Mouse (Mus musculus): ENCODE data around the gene Cog7. TPM values are rescaled to one million over a fixed set of nuclear protein-coding genes. Genes with fewer than 3 reads are reported as not detected.

The Cog7 gene
- total and polyA plus RNA-seq, 3 experiments, result 25.7 to 35.8 (median 26.9) TPM

DNA sequence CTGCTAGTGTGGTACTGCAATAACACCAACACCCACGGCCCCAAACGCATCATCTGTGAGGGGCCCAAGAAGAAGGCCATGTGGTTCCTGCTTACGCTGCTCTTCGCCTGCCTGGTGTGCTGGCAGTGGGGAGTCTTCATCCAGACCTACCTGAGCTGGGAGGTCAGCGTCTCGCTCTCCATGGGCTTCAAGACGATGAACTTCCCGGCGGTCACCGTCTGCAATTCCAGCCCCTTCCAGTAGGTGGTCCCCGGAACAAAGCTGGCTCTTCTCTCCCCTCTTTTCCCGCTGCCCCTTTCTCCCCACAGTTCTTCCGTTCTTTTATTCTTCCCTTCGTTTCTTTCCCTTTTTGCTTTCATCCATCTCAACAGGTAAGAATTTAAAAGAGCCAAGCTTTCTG lies 82.2 kb downstream of the Cog7 start:
- DNase-seq, result no peak

DNA sequence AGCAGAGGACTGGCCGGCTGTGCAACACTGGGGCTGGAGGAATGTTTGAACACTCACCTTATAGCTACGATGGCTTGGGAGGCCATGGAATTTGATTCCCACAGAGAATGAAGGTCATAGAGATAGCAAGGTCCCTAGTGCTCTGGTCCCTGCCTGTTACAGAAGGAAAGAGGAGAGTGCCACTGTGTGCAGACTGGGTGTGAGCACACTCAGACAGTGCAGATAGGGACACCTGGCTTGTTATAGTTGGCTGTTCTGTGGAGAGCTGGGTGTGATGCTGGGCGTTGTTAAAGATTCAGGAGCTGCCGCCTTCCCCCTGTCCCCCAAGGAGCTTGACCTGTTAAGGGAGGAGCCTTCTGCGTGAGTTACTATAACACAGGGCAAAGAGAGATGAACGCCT lies 84.8 kb downstream of the Cog7 start:
- no peak for DNase-seq

DNA sequence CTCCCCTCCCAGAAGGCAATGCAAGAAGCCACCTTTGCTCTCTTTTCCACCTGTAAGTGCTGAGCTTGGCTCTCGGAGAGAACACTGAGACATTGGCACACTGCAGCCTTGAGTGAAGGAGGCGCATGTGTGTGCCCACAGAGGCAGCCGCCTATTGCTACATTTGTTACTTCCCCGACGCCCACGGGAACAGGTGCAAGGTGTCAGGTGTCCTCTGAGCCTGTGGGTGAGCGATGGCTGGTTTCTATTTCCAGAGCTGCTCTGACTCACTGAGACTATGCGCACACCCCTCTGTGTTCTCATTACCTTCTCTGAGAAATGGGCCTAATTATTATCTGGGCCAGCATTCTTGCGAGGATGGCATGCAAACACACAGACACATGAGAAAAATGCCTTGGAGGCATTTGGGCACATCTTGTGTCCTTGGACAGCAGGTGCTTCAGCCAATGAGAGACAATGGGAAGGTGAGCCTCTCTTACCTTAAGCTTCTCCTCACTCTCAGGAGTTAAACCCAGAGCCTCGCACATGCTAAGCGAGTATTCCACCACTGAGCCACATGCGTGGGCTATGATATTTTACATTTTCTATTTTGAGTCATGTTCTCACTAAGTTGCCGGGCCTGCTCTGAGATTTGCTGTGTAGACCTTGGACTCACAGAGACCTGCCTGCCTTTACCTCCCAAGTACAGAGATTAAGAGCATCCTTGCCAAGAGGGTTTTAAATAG lies 90.7 kb downstream of the Cog7 start:
- DNase-seq, result no peak

DNA sequence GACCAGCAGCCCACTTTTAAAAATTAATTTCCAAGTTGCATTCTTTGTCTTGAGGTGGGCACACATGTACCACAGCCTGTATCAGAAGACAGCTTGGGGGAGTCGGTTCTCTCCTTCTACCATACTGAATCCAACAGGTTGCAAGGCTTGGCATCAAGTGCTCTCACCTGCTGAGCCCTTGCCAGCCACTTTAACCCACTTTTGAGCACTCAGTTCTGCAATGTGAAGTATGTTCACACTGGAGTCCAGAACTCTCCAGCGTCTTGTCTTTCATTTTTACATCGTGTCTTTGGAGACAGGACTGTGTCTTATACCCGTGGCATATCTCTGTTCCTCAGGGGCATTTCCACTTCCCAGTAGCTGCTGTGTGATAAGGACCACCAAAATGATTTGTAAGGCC lies 101.3 kb downstream of the Cog7 start:
- no peak for DNase-seq

DNA sequence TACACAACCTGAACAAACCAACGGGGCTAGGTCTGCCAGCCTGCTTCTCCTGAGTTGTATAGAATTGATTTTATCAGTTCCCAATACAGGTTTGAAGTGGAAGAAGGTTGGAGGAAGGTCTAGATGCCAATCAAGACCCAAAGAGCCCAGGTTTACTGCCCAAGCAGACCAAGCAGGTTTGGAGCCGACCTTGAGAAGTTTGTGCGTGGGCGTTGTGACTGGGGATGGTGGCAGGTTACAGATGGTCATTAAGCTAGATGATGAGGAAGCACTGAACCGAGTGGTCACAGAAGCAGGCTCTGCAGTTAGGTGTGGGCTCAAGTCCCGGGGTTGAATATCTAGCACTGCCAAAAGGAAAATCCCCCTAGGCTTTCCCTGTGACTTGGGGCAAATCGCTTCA lies 106.7 kb downstream of the Cog7 start:
- DNase-seq, result no peak

- no peak for DNase-seq
Observed at GRCm38 (mm10) chr7:121873998-121874397, 107.5 kb downstream of the Cog7 start.

GRCm38 (mm10) chr7:121871631-121872030 lies 109.9 kb downstream of the Cog7 start:
- no peak for DNase-seq

- no peak for DNase-seq
Observed at GRCm38 (mm10) chr7:121864858-121865585, 116.5 kb downstream of the Cog7 start, which contains the start of gene Scnn1b. Gene Scnn1b (plus strand): TSS chr7:121865038.

DNA sequence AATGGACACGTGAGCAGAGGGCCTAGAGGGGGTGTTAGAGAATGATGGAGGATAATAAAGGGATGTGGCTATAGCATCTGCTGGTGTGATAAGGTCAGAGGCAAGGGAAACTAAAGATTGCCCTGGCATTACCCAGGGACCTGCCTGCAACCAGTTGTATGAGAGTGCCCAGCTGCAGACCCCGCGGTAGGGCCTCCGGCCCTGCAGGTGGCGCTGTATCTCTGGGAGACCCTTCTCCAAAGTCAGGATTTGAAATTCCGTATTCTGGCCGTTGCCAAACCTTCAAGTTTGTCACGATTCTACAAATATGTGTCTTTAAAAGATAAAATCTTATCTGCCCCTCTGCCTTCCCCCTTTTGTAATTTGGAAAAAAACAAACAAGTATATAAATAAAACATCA lies 122.6 kb downstream of the Cog7 start:
- DNase-seq, result no peak

DNA sequence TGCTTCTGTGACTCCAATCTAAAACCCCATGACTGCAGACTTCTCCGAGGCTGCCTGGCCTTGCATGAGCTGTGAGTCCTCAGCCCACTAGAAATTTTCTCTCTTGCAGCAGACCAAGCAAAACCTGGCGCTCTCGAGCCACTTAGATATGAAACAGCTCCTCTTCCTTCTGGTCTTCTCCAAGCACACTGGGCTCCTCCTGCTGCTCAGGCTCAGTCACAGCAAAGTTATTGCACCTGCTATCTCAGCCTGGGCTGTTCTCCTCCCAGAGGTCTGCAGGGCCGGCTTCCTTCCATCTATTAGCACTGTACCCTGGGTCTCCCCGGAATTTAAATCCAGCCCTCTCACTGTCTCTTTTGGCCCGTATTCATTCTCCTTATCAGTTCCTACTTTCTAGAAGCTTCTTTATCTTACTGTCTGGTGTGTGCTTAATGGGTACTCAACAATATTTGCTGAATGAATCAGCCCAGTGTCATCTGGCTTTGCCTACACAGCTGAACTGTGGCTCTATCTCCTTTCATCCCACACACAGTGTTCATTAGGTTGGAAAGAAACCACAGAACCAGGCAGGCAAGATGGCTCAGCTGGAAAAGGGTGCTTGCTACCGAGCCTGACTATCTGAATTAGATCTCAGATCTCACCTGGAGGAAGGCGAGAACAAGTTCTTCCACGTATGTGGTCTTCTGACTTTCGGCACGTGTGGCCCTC lies 124.2 kb downstream of the Cog7 start:
- no peak for DNase-seq

DNA sequence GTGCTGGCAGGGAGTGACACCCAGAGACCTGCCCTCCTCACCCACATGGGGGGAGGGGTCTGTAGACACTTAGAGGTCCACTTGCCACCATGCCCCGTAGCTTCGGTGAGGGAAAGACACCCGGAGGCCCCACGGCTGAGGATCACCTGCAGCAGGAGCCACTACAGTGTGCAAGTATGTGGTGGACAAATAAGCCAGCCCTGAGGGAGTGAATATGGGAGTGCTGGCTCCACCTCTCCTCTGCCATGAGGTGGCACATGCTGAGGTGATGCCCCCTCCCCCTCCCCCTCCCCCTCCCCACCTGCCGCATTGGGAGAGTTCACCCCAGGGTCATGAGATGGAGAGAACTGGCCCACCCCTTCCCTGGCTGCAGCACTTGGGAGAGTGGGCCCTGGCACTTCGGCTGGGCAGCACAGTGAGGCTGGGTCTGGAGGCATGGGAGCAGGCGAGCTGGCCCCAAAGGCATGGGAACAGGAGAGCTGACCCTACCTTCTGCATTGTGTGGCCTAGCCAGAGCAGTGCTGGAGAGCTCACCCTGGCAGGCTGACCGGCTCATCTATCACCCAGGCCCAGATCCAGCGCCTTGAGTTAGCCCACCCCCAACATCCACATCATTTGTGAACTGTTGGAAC lies 132.9 kb downstream of the Cog7 start:
- no peak for DNase-seq

- DNase-seq, result no peak
Observed at GRCm38 (mm10) chr7:121845964-121846363, 135.5 kb downstream of the Cog7 start.

GRCm38 (mm10) chr7:121842234-121842633 lies 139.3 kb downstream of the Cog7 start:
- DNase-seq, result no peak

GRCm38 (mm10) chr7:121840810-121841209 lies 140.7 kb downstream of the Cog7 start:
- DNase-seq, result no peak

DNA sequence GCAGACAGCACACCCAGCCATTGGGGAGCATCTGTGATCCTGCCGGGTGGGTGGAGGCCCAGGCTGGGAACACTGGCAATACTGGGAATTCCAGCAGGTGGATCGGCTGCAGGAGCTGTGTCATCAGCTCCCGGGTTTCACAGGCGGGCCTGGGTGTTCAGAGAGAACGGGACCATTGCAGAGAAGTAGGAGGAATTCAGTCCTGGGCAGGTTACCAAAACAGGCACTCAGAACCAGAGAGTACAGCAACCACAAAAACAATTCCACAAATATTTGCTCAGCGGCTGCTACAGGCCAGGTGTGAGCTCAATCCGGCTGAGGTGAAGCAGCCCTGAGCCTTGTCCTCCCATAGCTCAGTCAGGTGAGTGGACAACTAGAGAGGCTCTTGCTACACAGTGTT lies 144.7 kb downstream of the Cog7 start:
- no peak for DNase-seq

GRCm38 (mm10) chr7:121835392-121835791 lies 146.1 kb downstream of the Cog7 start:
- DNase-seq, result no peak

Other genes with a start within 250 kb of the Cog7 start
- gene Scnn1g, start 247.2 kb downstream of the Cog7 start, total RNA-seq (2021), result under 1 TPM in 1 of 2 experiments, not detected in 1; 0.14 TPM
- 0.04 and 0.06 TPM in 2 replicates for gene Scnn1g, start 247.2 kb downstream of the Cog7 start, polyA plus RNA-seq (2012; rRNA removed)
- gene Scnn1b, start 116.7 kb downstream of the Cog7 start, total RNA-seq (2021), result not detected
- 0.41 and 0.52 TPM in 2 replicates for gene Scnn1b, start 116.7 kb downstream of the Cog7 start, polyA plus RNA-seq (2012; rRNA removed)
- gene Gga2, start 39.5 kb upstream of the Cog7 start, total RNA-seq (2021), result 10 to 100 TPM; 19.0 to 19.9 TPM
- gene Gga2, start 39.5 kb upstream of the Cog7 start, polyA plus RNA-seq (2012; rRNA removed), result 20.2 and 22.5 TPM in 2 replicates
- 10 to 100 TPM; 48.3 to 56.8 TPM for gene Ubfd1, start 85.5 kb upstream of the Cog7 start, total RNA-seq (2021)
- gene Ubfd1, start 85.5 kb upstream of the Cog7 start, polyA plus RNA-seq (2012; rRNA removed), result 22.1 and 24.5 TPM in 2 replicates
- gene Ears2, start 85.6 kb upstream of the Cog7 start, total RNA-seq (2021), result 10 to 100 TPM; 16.6 to 18.2 TPM
- gene Ears2, start 85.6 kb upstream of the Cog7 start, polyA plus RNA-seq (2012; rRNA removed), result 18.2 and 23.8 TPM in 2 replicates
- gene Ndufab1, start 120.2 kb upstream of the Cog7 start, total RNA-seq (2021), result 100 to 1,000 TPM; 549 to 580 TPM
- gene Ndufab1, start 120.2 kb upstream of the Cog7 start, polyA plus RNA-seq (2012; rRNA removed), result 2,196 and 4,184 TPM in 2 replicates
- 1 to 10 TPM in 1 of 2 experiments, under 1 TPM in 1; 0.81 to 1.6 TPM for gene Palb2, start 151.3 kb upstream of the Cog7 start, total RNA-seq (2021)
- gene Palb2, start 151.3 kb upstream of the Cog7 start, polyA plus RNA-seq (2012; rRNA removed), result 0.56 and 0.64 TPM in 2 replicates
- 10 to 100 TPM; 70.6 to 71.2 TPM for gene Dctn5, start 151.3 kb upstream of the Cog7 start, total RNA-seq (2021)
- 36.2 and 50.5 TPM in 2 replicates for gene Dctn5, start 151.3 kb upstream of the Cog7 start, polyA plus RNA-seq (2012; rRNA removed)
- gene Plk1, start 177.7 kb upstream of the Cog7 start, total RNA-seq (2021), result 1 to 10 TPM; 1.3 to 2.3 TPM
- 1.5 and 3.2 TPM in 2 replicates for gene Plk1, start 177.7 kb upstream of the Cog7 start, polyA plus RNA-seq (2012; rRNA removed)
- gene Ern2, start 204.5 kb upstream of the Cog7 start, total RNA-seq (2021), result under 1 TPM; 0.14 to 0.17 TPM
- 0.03 and 0.04 TPM in 2 replicates for gene Ern2, start 204.5 kb upstream of the Cog7 start, polyA plus RNA-seq (2012; rRNA removed)
- 1 to 10 TPM; 1.7 to 3.4 TPM for gene Chp2, start 237.8 kb upstream of the Cog7 start, total RNA-seq (2021)
- 1.4 and 2.8 TPM in 2 replicates for gene Chp2, start 237.8 kb upstream of the Cog7 start, polyA plus RNA-seq (2012; rRNA removed)